Mouse (Mus musculus) liver, postnatal 0 days (tissue): ENCODE measurements around the gene Rpf1.

Experiments
- CTCF ChIP-seq: sonication (generic); IDR thresholded peaks from 2 replicates; pipeline ENCODE4 v1.5.1; 2016; ENCODE audit warnings: antibody characterized with exemption, low read depth
- EP300 ChIP-seq: IDR thresholded peaks from 2 replicates; pipeline ENCODE4 v1.6.1; 2016; ENCODE audit warnings: antibody characterized with exemption, low read depth, mild to moderate bottlenecking

- no peak for TF ChIP-seq CTCF
- TF ChIP-seq EP300: no peak
Measured at GRCm38 (mm10) chr3:146569594-146569993, 48.4 kb upstream of the Rpf1 start.
